Mouse (Mus musculus) spleen, adult 2 months (tissue): ENCODE results near the gene Rxfp2.

ENCODE experiments used
- CTCF ChIP-seq: fragments of 200-500 bp; IDR thresholded peaks from 2 replicates; pipeline ENCODE4 v1.5.1; 2011; ENCODE audit warnings: mild to moderate bottlenecking, inconsistent platforms; ENCODE audit not compliant: insufficient read depth, insufficient read length, insufficient replicate concordance; ENCODE audit errors: extremely low read depth
- POLR2A ChIP-seq: fragments of 200-500 bp; IDR thresholded peaks from 2 replicates; pipeline ENCODE4 v1.6.1; 2011; ENCODE audit warnings: low read depth, low read length, inconsistent platforms

GRCm38 (mm10) chr5:150026509-150027087, 8.1 kb downstream of the Rxfp2 start:
- TF ChIP-seq POLR2A = no peak
- no peak for TF ChIP-seq CTCF
